Mouse (Mus musculus) ES-Bruce4 (cell line): ENCODE data around the gene Vps53. TPM values are rescaled to one million over a fixed set of nuclear protein-coding genes. Genes with fewer than 3 reads are reported as not detected.

Experiments
- H3K27ac ChIP-seq: 2 replicates; pipeline ENCODE4 v1.5.1; 2012; ENCODE audit warnings: low read length, inconsistent platforms; ENCODE audit not compliant: insufficient read depth
- H3K27me3 ChIP-seq: 2 replicates; pipeline ENCODE4 v1.6.1; 2012; ENCODE audit warnings: mild to moderate bottlenecking, low read length, inconsistent platforms; ENCODE audit not compliant: control insufficient read depth, poor library complexity, insufficient read depth, severe bottlenecking
- H3K36me3 ChIP-seq: 2 replicates; pipeline ENCODE4 v1.6.1; 2012; ENCODE audit warnings: inconsistent platforms, mild to moderate bottlenecking, low read length, moderate library complexity; ENCODE audit not compliant: control insufficient read depth, poor library complexity, insufficient read depth, severe bottlenecking
- H3K4me1 ChIP-seq: one replicate; pipeline ENCODE4 v1.8.1; 2011; ENCODE audit warnings: low read length; ENCODE audit not compliant: control insufficient read depth, insufficient read depth
- H3K4me3 ChIP-seq: 2 replicates; pipeline ENCODE4 v1.5.1; 2011; ENCODE audit warnings: low read depth, mild to moderate bottlenecking, low read length
- H3K9ac ChIP-seq: 2 replicates; pipeline ENCODE4 v1.6.1; 2012; ENCODE audit warnings: low read depth, mild to moderate bottlenecking, inconsistent platforms; ENCODE audit not compliant: poor library complexity, severe bottlenecking
- H3K9me3 ChIP-seq: replicated peaks from 2 replicates; pipeline ENCODE4 v1.6.1; 2012; ENCODE audit warnings: mild to moderate bottlenecking, low read length, inconsistent platforms; ENCODE audit not compliant: control insufficient read depth, poor library complexity, insufficient read depth, severe bottlenecking
- CTCF ChIP-seq: IDR thresholded peaks from one replicate; pipeline ENCODE4 v1.8.1; 2011; ENCODE audit warnings: low read depth, low read length
- EP300 ChIP-seq: IDR thresholded peaks from 2 replicates; pipeline ENCODE4 v1.6.1; 2011; ENCODE audit warnings: low read depth, low read length; ENCODE audit not compliant: insufficient read depth
- POLR2A ChIP-seq: IDR thresholded peaks from one replicate; pipeline ENCODE4 v1.8.1; 2011; ENCODE audit warnings: low read length; ENCODE audit not compliant: insufficient read depth
- polyA plus RNA-seq: library from polyadenylated mRNA; stranded (reverse); fragments of >200 nt; gene quantifications from 2 replicates; pipeline ENCODE4 v1.2.4, GENCODE M21; 2011; ENCODE audit warnings: low read depth; ENCODE audit not compliant: missing spikeins, insufficient read depth, insufficient read length

The Vps53 gene
- polyA plus RNA-seq, 1 experiment, result 24.3 TPM

DNA sequence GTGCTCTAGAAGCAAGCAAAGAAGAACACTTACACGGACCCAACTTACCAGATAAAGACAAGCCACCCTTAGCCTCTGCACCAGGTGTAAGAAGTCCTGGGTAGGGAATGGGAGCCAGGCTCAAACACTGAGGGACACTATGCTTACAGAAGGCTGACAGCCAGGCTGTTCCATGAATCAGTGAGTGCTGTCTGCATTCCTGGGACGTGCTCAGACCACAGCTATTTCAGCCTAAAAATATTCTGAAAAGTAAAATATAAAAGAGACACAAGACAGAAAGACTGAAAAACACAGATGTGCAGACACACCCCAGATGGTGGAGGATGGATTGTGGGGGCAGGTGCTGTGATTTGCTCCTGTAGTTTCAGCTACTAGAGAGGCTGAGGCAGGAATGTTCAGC is 24.6 kb downstream of the Vps53 start:
- Histone ChIP-seq H3K9me3 (no peaks in the 10 kb centered on the region), H3K27me3 (no peaks in the 10 kb centered on the region), H3K9ac (no peak overlapping the region), H3K4me1 (no peaks in the 10 kb centered on the region), H3K27ac (no peak overlapping the region), H3K4me3 (no peak overlapping the region), H3K36me3 (no peaks in the 10 kb centered on the region)
- TF ChIP-seq CTCF (no peak), POLR2A (no peak), EP300 (no peak)

DNA sequence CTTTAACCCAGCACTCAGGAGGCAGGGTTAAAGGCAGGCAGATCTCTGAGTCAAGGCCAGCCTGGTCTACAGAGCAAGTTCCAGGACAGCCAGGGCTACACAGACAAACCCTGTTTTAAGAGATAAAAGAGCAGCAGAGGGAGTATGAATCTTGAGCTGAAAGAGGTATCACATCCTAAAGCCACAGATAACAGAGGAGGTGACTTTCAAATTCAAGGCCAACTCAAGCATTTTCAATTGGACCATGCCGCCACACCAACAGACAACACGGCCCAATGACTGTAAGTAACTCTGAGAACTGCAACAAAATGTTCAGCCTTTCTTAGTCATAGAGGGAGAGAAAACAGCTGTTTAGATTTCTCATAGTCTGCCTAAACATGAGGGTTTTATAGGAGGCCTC is 25.2 kb downstream of the Vps53 start:
- Histone ChIP-seq H3K9me3 (no peaks in the 10 kb centered on the region), H3K9ac (no peak overlapping the region), H3K27me3 (no peaks in the 10 kb centered on the region), H3K4me1 (no peaks in the 10 kb centered on the region), H3K36me3 (no peaks in the 10 kb centered on the region), H3K4me3 (no peak overlapping the region), H3K27ac (no peak overlapping the region)
- TF ChIP-seq EP300 (no peak), POLR2A (no peak), CTCF (no peak)

DNA sequence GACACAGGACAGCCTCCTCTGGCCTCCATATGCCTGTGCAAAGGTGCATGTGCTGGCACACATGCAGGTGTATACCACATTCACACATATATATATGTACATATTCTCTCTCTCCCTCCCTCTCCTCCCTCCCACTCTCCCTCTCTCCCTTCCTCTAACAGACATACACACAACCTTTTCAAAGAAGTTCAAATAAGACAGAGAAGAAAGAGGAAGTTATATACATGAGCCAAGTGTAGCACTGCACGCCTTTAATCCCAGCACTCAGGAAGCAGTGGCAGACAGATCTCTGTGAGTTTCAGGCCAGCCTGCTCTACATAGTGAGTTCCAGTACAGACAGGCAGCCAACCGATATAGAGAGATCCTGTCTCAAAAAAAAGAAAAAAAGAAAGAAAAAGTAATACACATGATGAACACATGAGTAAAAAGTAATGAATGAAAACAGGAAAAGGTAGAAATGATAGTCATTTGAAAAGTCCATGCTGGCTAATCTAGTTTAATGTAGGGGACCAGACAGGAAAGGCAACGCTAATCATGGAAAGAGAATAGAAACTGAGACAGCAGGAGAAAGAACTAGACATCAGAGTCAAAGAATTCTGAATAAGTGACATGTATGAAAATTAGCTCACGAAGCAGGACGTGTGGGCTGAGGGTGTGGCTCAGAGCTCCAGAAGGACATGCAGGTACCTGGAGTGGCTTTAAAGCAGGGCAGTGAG is 26.1 kb downstream of the Vps53 start:
- Histone ChIP-seq H3K4me3 (no peak overlapping the region), H3K36me3 (no peaks in the 10 kb centered on the region), H3K4me1 (no peaks in the 10 kb centered on the region), H3K27ac (no peak overlapping the region), H3K27me3 (no peaks in the 10 kb centered on the region), H3K9me3 (no peaks in the 10 kb centered on the region), H3K9ac (no peak overlapping the region)
- no peak for TF ChIP-seq CTCF
- no peak for TF ChIP-seq EP300
- TF ChIP-seq POLR2A, result no peak

DNA sequence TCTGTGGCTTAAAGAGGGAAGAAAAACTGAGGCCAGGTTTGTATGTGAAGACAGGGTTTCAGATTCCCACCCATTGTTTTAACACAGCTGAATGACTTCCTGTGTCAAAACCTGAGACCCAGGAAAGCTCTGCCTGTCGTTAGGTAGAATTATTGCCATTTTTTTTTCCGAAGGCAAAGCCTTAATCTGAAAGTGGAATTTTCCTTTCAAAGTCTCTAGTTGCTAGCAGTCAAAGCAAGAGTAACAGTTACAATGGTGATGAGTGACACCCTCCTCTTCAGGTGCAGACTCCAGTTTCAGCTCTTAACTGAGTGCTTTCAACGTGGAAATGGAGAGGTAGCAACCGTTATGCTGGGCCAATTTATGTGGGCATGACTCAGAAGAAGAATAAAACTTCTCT is 28.5 kb downstream of the Vps53 start:
- TF ChIP-seq CTCF (no peak), EP300 (no peak), POLR2A (no peak)

DNA sequence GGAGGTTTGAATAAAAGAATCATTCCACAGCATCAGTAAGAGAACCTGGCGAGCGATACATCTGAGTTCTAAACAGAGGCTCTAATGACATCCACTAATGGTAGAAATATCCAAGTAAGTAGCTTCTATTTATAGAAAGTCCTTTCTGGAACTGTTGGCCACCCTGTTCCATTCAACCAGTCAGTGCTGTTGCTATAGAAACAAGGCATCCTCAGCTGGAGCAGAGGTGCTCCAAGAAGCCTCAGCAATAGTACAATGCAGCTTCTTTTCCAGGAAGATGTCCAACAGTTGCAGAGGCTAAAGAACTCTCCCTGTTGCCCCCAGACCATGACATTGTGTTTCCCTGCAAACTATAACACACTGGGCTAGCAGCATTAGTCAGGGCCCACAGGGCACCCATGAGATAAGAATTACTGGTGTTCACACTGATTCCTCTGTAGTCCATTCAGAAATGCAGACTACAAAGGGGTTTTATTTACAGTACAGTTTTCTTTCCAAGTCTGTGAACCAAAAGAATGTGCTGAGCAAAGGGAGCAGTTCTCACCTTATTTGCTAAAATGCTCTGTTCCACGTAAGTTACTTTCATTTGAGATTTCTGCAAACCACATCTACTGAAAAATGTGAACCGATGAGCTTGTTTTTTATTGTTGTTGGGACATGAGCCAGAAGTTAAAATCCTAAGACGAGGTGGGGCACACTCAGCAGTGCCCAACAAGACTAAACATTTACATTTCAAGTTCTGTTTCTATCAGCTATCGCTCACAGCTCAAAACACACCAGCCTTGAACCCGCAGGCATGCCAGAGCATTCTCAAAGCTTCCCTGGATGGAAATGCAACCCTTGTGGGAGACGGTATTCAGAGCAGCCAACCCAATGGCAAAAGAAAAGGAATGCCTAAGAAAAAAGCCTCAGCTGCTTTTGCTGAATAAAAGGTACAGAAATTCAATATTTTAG is 31.1 kb downstream of the Vps53 start:
- H3K4me3 ChIP-seq, result no peak overlapping the region

More for the DNA sequence above, 28.5 kb downstream of the Vps53 start:
- Histone ChIP-seq H3K9me3 (no peaks in the 10 kb centered on the region), H3K27ac (no peak overlapping the region), H3K36me3 (no peaks in the 10 kb centered on the region), H3K4me1 (no peaks in the 10 kb centered on the region), H3K27me3 (no peaks in the 10 kb centered on the region), H3K4me3 (no peak overlapping the region), H3K9ac (no peak overlapping the region)

More for the DNA sequence above, 31.1 kb downstream of the Vps53 start:
- Histone ChIP-seq H3K27ac (no peak overlapping the region), H3K4me1 (no peaks in the 10 kb centered on the region), H3K9ac (no peak overlapping the region), H3K36me3 (no peaks in the 10 kb centered on the region), H3K9me3 (no peaks in the 10 kb centered on the region), H3K27me3 (no peaks in the 10 kb centered on the region)
- TF ChIP-seq EP300 (no peak), CTCF (no peak), POLR2A (no peak)
